Mouse (Mus musculus): ENCODE measurements around the gene Sulf2.

DNA sequence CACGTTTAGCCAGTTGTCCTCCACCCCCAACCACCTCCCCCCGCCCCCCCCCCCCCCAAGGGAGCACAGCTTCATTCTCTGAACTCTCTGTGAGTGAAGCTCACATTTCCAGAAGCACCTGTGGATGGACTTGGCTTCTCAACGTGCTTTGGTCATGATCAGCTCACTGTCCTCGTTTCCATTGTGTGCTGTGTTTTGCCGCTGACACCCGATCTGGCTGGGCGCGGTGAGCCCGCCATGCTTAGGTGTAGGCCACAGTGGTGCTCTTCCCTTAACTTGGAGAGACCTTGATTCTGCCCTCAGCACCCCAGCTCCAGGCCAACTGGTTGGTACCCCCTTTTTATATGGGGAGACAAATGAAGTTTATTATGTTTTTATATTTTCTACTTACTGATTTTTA lies 83.6 kb downstream of the Sulf2 start:
- TF ChIP-seq USF2 (IDR thresholded peaks at IDR 0.05; ENCODE audit: borderline replicate concordance in 1 of 2, insufficient read depth in 1 of 2, low read depth in 1 of 2, low read length in 2 of 2) (no peak), SMC3 (IDR thresholded peaks at IDR 0.05; ENCODE audit: low read depth, low read length) (no peak), POLR2AphosphoS2 (IDR thresholded peaks at IDR 0.05; ENCODE audit: low read length) (no peak), POLR2A (IDR thresholded peaks at IDR 0.05; ENCODE audit: control insufficient read depth in 1 of 2, insufficient read depth in 1 of 2, low read depth in 1 of 2, low read length in 2 of 2, poor library complexity in 1 of 2) (no peak), JUND (IDR thresholded peaks at IDR 0.05; ENCODE audit: low read depth, low read length) (no peak), ZNF384 (IDR thresholded peaks at IDR 0.05; ENCODE audit: low read depth, low read length) (no peak)
